Mouse (Mus musculus): ENCODE results near the gene Tenm3.

Gene Tenm3

DNA sequence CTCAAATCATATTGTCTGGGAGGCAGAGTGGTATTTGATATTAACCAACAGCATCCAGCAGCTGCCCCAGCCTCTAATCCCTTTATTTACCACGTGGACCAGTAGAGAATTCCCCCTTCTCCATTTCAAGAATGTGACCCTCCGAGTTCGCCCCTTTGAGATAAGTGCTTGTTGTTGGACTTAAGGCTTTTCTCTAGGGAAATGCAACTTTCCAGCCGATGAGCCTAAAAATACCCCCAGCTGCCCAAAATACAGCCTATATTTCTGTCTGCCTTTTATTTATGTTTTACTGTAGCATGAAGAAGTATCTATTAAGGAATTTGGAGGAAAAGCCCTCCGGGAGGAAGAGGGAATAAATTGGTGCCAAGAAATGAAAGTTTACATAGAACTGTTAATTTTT lies 251.9 kb downstream of the Tenm3 start:
- DNase-seq (ENCODE audit: low spot score in 2 of 2), result no peak

DNA sequence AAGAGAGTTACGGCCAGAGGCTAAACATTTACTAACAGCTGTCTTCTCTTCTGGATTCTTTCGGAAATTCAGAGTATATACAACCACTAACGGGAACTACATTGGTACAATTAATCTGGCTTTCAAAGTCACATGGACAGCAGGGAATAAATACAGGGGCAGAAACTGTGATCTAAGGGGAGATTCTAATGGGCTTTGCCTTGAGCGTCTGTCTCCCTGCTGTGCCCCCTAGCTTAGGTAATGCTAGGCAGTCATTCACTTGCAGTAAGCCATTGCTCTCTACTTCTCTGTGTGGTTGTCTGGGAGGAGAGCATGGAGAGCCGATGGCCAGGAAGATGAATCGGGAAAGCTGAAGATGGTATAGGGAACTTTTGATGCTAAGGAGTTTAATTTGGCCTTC lies 264.0 kb downstream of the Tenm3 start:
- DNase-seq (ENCODE audit: low spot score in 2 of 2), result no peak

DNA sequence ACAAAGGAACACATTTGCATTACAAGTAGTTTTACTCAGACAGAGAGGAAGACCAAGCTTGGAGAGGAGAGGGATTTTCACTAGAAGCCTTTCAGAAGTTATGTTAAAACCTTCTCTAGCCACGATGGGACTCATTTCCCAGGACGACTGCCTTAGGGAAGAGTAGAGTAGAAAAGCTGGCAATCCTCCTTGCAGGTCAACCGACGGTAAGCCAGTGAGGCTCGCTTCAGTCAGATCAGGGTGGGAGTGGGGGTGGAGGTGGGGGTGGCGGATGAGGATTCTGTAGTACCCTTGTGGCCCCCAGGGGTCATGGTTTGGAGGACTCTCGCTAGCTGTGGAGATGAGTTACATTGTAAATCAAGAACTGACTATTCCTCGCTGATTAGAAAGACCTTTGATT lies 264.6 kb downstream of the Tenm3 start:
- DNase-seq (ENCODE audit: low spot score in 2 of 2), result no peak

DNA sequence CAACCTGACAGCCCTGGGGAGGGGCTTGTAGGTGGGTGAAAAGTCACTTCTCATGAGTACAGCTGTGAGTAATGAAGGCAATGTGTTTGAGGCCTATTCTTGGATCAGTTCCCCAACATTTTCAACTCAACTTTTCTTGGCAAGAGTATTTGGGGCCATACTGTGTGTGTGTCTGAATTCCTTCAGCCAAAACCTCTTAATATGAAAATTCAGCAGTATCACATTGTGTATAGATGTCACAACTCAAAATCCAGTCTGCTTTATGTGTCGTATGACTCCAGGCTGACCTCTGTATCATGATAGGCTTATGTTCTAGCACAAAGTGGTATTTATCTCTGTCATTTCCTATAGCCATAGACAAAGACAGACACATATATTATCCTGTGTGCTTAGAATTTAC lies 270.8 kb downstream of the Tenm3 start:
- DNase-seq (ENCODE audit: low spot score in 2 of 2), result no peak

DNA sequence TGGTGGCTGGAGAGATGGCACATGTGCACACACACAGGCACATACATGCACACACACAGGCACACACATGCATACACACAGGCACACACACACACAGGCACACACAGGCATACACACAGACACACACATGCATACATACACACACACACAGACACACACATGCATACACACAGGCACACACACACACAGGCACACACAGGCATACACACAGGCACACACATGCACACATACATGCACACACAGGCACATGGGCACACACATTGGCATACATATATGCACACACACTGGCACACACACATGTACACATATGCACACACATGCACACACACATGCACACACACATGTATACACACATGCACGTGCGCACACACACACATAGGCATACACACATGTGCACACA lies 271.4 kb downstream of the Tenm3 start:
- DNase-seq (ENCODE audit: low spot score in 2 of 2), result no peak

DNA sequence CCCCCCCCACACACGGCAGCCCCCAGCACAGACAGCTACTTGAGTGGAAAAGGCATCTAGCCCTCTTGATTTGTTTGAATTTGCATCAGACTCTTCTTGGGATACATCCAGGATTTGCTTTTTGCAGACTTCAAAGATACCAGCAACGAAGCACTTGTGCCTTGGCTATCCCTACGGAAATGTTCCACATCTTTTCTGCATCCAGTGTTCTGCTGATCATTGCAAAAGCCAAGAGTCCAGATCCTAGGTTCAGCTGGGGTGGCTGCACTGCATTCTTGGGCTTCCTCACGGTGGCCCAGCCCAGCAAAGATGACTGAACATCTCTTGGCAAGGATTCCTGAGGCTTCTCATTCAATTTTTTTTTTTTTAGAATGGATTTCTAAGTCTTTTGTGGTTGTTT lies 275.1 kb downstream of the Tenm3 start:
- no peak for DNase-seq (ENCODE audit: low spot score in 2 of 2)

DNA sequence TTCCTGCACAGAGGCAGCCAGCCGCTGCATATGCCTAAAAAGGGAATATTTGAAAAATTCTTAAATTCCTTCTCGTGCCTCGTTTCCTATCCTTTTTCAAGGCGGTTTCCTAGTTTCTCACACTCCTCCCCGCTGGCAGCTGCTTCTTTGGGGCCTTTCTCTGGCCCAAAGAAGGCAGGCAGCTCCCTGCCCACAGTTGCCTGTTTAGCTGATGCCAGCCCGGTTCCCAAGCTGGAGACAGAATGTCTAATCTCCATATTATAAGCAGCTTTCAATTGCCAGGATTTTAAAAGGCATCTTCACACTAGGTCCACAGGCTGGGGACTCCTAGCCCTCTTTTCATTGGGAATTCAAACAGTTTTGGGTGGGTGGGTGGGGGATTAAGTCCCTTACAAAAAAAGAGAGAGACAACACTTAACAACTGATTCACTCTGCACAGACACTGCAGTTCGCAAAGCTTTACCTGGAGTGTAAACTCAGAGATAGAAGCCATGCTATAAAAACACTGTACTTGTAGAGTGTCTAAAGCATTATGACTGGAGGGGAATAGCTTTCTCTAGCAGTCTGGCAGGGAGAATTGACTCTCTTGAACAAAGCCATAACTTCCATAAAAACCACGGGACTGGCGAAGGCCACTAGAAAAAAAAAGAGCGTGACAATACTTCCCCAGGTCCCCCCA lies 275.7 kb downstream of the Tenm3 start:
- DNase-seq (ENCODE audit: low spot score in 2 of 2), result peak; percentile 33 to 38

DNA sequence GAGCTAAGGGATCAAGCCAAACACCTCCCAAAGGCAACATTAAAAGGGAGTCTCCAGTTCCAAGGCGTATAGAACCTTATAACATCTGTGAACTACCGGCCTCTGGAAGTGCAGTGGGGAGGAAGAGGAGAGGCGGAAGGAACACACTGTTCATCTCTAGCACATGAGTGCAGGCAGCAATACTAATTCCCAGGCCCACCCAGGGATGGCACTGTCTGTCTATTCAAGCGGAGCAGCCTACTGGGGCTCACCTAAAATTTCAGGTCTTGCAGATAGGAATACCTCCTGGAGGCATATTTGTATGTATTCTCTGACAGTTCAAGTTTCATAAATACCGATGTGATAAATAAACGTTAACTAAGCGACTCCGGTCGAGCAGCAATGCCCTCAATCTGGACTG lies 283.5 kb downstream of the Tenm3 start:
- DNase-seq (ENCODE audit: low spot score in 2 of 2), result no peak

DNA sequence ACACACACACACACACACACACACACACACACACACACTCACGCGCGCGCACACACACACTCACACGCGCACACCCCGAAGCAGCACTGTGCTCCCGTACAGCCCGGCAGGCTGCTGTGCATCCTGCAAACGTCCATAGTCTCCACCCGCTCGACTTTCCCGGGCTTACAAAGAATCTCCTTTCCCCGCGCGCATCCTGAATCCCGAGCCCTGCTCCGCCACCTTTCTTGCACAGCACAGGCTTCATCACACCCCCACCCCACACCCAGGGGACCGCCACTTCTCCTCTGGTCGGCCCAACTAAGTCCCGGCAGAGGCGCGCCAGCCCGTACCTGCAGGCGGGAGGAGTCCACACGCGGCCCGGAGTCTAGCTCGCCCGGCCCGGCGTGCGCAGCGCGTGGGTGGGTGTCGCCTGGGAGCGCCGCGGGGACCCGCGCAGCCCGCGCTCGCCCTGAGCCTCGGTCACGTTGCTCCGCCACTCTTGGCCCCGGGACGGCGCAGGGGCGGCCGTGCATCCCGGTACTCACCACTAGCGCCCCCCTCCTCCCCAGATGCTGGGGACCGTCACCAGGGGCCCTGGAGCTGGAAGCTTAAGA lies 288.1 kb downstream of the Tenm3 start:
- DNase-seq (ENCODE audit: low spot score in 2 of 2), result peak; percentile 64 to 66

DNA sequence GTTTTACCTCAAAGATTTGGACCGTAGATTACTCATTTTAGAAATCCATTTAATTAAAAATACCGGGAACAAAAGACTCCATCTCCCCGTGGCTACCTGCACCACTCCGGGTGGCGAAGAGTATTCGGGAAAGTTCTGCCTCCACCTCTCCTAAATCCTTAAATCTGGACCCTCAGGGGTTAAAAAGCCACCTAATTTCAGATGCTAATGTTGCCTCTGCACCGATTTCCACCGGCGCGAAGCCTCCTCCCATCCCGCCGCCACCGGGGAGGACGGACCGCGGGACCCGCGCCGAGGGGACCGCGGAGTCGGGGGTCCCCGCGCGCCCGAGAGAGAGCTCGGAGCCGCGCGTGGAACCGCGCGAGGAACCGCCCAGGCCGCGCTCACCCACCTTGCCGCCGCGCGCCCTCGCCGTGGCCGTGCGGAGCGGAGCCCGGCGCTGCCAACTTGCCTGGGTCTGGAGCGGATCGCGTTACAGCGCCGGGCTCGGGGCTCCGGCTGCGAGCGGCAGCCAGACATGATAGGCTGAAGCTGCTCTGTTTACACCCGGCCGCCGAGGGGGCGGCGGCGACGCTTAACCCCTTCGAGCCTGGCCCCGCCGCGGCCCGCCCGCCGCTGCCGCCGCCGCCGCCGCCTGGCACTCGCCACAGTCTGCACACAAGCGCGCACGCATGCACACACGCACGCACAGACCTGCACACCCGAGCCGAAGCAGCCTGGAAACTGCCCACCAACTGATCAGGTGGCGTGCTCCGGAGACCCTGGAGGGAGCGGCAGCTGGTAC lies 288.8 kb downstream of the Tenm3 start:
- peak; percentile 70 to 73 for DNase-seq (ENCODE audit: low spot score in 2 of 2)

DNA sequence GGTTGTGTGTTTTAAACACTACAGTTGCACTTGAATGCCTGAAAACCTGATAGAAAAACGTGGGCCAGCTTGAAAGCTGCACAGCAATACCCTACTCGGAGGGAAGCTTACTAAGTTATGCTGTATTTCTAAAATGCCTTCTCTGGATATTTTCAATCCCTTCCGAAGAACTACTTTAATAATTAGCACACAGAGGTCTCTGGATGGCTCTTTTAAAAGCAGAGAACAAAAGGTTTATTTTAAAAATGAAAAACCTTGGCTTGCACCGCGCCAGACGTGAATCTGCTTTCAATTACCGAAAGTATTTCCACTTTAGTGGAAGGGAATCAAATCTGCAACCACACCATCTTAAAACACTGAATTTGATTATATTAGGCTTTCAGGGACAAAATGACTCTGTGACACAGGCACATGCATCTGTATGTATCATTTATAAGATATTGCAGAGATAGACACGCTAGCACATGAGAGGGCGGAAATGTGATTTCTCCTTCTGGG lies 289.9 kb downstream of the Tenm3 start:
- DNase-seq (ENCODE audit: low spot score in 2 of 2), result no peak

DNA sequence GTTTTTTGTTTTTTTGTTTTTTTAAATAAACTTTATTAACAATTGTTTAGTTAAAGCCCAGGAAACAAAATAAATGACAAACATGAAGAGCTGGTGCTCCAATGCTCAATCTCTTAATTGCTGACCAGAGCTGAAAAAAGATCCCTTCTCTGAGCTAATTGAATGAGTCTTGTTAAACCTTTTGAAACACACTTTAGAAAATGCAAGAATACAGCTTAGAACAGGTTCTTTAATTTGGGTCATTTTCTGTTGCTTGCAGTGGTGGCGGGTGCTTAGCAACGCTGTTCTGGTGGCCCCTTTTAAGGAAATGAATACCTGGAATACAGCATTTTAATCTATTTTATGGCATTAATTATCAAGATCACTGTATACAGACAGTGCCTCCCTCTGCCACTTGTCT lies 291.4 kb downstream of the Tenm3 start:
- no peak for DNase-seq (ENCODE audit: low spot score in 2 of 2)

DNA sequence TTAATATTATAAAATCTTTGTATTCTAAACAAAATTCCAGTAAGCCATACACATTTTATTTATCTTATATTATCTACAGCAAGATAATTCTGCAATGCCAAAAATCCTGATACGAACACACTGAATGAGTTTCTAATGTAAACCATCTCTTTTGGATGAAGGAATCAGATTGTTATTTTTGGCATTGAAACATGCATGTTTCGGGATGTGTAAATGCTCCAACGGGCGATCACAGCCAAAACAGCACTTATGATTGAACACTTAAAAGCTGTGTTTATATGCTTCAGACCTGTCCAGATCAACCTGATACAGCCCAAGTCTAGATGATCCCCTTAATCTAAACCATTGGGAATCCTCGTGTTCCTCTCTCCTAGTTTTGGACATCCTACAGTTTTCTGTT lies 292.4 kb downstream of the Tenm3 start:
- DNase-seq (ENCODE audit: low spot score in 2 of 2), result no peak

DNA sequence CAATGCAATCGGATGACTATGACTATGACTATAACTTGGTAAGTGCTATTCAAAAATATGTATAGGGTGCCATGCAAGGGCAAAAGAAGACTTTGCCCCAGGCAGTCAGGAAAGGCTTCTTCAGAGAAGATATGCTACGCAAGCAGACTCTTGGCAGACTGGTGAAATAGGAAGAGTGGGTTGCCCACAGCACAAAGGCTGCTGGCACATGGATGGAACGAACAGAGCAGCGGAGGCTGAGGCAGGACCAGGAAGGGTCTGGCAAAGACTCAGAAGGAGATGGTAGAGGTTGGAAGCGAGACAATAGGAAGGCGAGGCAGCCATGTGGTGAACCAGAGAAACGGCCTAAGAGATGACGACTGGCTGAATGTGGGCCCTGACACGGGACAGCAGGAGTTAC lies 294.8 kb downstream of the Tenm3 start:
- DNase-seq (ENCODE audit: low spot score in 2 of 2), result no peak

DNA sequence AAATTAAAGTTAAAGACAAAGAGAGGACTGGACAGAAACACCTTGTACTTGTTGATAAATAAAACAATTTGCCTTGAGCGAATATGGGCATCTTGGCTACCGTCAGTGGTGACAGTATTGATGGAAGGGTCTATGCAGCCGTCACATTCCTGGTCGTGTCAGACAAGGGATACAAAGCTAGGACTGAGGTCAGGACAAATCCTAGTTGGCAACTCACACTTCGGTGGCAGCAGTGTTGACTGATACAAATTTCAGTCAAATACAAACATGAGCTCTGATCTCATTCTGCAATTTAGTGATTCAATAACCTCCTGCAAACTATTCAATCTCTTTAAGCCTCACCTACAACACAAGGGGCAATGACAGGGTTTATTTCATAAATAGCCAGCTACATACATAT lies 298.1 kb downstream of the Tenm3 start:
- no peak for DNase-seq (ENCODE audit: low spot score in 2 of 2)

DNA sequence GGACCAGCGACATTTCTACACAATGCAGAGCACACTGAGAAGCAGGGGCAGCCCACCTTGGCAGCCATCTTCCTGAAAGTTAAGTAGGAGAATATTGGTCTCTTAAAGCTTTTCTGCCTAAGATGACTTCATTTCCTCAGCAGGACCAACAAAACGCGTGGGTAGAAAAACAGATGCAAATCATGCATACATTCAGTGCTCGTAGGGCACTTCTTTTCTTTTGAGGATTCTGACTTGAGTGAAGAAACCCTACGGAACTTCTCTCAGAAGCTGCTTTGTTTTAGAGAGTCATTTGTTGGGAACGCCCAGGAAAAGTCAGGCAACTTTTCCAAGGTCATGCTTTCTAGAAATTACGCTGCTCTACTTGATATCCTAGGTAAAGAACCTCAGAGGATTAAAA lies 298.9 kb downstream of the Tenm3 start:
- no peak for DNase-seq (ENCODE audit: low spot score in 2 of 2)

DNA sequence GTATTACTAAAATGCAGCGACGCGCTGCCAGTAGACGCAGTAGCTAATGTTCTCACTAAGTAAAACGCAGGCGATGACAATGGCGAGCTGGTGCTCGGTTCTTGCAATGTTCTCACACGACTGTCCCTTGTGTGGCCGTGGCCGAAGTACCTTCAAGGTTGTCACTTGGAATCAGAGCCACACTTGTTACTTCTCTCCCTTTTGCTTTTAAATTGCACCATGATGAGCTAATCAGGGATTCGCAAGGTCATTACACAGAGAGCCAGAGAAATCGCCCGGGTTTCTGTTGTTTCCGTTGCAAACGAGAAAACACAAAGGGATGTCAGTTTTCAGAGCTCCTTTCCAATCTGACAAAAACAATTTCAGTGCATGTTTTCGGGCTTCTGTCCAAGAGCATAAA lies 301.6 kb downstream of the Tenm3 start:
- DNase-seq (ENCODE audit: low spot score in 2 of 2), result no peak

DNA sequence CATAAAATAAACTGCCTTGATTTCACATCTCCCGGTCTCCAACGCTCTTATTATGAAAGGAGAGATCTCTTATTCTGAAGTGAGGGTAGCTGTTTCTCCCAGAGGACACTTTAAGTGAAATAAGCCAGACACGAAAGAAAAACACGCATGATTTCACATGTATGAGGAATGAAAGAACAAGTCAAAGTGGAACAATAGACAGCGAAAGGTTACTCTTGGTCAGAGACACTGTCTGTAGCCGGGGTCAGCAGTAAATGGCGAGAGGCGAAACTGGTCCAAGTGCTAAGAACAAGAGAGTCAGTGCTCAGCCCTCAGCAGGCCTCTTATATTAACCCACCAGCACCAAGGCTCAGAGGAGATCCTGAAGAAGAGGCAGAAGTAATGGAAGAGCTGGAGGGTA lies 302.9 kb downstream of the Tenm3 start:
- DNase-seq (ENCODE audit: low spot score in 2 of 2), result no peak

DNA sequence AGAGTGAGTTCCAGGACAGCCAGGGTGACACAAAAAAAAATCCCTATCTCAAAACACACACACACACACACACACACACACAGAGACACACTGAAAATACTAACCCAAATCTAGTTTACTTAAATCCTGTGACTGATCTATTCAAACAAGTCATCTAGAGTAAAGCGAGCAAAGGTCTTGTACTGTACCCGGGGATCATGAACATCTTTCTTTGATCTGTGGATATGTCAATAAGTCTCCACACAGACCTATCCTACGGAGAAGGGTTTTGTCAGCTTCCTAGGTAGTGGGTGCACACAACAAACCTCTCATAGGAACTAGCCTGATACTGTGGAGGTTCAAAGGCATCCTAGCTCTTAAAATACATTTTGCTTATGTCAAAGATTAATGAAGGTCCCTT lies 307.9 kb downstream of the Tenm3 start:
- DNase-seq (ENCODE audit: low spot score in 2 of 2), result no peak

DNA sequence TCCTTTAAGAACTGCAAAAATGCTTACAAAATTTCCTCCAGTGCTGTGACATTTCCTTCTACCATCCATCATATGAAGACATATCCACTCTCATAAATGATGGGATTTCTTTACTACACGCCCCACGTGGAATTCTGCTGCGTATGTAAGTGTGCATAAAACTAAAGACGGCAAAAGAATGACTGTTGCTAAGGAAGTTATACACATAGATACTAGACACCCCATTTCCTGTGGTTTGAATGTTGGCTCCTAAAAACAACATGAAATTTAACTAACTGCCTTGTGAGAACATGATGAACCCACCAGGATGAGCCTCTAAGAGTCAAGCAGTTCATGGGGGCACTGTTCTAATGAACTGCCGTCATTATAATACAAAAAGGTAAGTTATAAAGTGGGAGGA lies 312.0 kb downstream of the Tenm3 start:
- DNase-seq (ENCODE audit: low spot score in 2 of 2), result no peak

DNA sequence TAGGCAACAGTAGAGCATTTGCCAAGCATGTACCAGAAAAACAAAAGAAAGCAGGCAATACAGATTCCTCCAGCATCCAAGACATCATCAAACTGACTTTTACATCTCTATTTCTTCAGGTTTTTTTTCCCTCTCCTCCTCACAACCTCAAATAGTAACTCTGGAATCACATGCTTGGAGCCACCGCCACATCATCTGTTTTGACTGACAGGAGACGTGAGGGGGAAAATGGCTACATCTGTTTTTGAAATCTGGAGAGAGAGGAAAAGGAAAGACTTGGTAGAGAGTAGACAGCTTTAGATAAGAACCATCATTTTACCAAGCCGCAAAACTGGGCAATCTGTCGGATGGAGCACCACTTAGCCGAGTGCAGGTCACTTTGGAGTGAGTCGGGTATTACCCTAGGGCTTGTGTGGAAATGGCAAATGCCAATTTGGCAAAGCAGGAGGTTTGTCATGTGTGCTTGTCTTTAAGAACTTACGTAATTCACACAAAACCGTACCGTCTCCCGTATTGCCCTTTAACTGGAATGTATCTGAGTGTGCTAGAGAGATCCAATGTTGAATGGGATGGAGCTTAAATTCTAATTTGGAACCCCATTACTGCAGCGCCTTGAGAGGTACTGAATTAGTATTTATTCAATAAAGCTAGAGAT lies 312.7 kb downstream of the Tenm3 start:
- no peak for DNase-seq (ENCODE audit: low spot score in 2 of 2)

DNA sequence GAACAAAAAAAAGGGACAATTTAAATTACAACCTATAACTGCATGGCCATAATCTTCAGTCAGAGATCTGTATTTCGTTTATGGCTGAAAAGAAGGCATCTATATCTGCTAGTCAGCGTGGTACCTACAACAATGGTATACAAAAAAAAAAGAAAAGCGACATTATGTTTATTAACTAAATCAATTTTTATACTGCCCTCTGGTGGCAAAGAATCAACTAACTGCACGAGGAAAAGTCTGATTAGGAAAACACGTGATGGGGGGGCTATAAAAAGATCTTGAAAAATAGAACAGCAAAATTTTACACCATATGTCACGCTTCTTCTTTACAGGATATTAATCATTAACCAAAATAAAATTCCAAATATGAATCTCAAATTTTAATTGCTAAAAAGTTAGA lies 316.3 kb downstream of the Tenm3 start:
- no peak for DNase-seq (ENCODE audit: low spot score in 2 of 2)
